Mouse (Mus musculus) adipocyte (in vitro differentiated cells): ENCODE results near the gene Popdc3.
"Not testable (repeated sequence)": the region's sequence is repeated elsewhere in the genome, so short reads cannot be mapped to it uniquely, and the experiment has no call there.

ENCODE experiments used
- DNase-seq: peaks from one replicate; pipeline ENCODE4 v3.0.0-alpha.2; 2016; ENCODE audit warnings: low spot score

The Popdc3 gene

GRCm38 (mm10) chr10:45318922-45319321 is 141.0 kb downstream of the Popdc3 start:
- DNase-seq = no peak

- no peak for DNase-seq
Observed at GRCm38 (mm10) chr10:45320296-45320695, 142.4 kb downstream of the Popdc3 start.

GRCm38 (mm10) chr10:45324159-45324558 is 146.3 kb downstream of the Popdc3 start:
- no peak for DNase-seq

- DNase-seq = no peak
Observed at GRCm38 (mm10) chr10:45328196-45329000, 150.5 kb downstream of the Popdc3 start.

GRCm38 (mm10) chr10:45334925-45335324 is 157.0 kb downstream of the Popdc3 start:
- DNase-seq = no peak

- no peak for DNase-seq
Observed at GRCm38 (mm10) chr10:45335434-45336422, 157.8 kb downstream of the Popdc3 start, which contains the start of gene Bves. Gene Bves (plus strand): TSS chr10:45335772.

- no peak for DNase-seq
Observed at GRCm38 (mm10) chr10:45339106-45339505, 161.2 kb downstream of the Popdc3 start.

GRCm38 (mm10) chr10:45344381-45344780 is 166.5 kb downstream of the Popdc3 start:
- no peak for DNase-seq

GRCm38 (mm10) chr10:45345217-45345616 is 167.3 kb downstream of the Popdc3 start:
- peak; percentile 66 for DNase-seq

- DNase-seq = not testable (repeated sequence)
Observed at GRCm38 (mm10) chr10:45348143-45348542, 170.2 kb downstream of the Popdc3 start.

- no peak for DNase-seq
Observed at GRCm38 (mm10) chr10:45356091-45356490, 178.2 kb downstream of the Popdc3 start.

GRCm38 (mm10) chr10:45363396-45363795 is 185.5 kb downstream of the Popdc3 start:
- DNase-seq = peak; percentile 51

- no peak for DNase-seq
Observed at GRCm38 (mm10) chr10:45366987-45367705, 189.2 kb downstream of the Popdc3 start.
